Mouse (Mus musculus): ENCODE measurements around the gene Clcn2.

- no peak for TF ChIP-seq POLR2A (IDR thresholded peaks at IDR 0.05; ENCODE audit: extremely low read depth, insufficient read depth, low read length)
- TF ChIP-seq CTCF (IDR thresholded peaks at IDR 0.05; ENCODE audit: extremely low read depth, insufficient read depth, low read length): no peak
These were observed 14.8 kb upstream of the Clcn2 start for GRCm38 (mm10) chr16:20732251-20732924.

Measured in cortical plate, adult 2 months (tissue).